Mouse (Mus musculus): ENCODE measurements around the gene Gatad2b.

DNA sequence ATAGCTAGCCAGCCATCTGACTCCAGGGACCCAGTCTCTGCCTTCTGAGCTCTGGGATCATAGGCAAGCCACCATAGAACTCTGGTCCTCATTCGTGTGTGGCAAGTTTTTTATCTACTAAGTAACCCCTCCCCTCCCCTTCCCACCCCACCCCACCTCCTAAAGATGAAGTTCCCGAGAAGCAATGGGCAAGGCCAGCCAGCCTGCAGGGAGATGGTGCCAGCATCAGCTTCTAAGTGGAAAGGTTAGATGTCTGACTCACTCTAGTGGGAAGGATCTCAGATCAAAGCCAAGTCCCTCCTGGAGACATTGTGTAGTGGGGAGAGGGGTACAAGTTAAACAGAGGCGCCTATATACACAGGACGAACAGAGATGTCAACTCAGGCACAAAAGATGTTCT, 98.0 kb downstream of the Gatad2b start:
- TF ChIP-seq CTCF (IDR thresholded peaks at IDR 0.05; ENCODE audit: low read depth), result no peak
- TF ChIP-seq EP300 (IDR thresholded peaks at IDR 0.05; ENCODE audit: low read depth), result no peak

Measured in heart, postnatal 0 days (tissue).